ENCODE assay signal across 16 mouse cellular contexts in the genomic region with DNA sequence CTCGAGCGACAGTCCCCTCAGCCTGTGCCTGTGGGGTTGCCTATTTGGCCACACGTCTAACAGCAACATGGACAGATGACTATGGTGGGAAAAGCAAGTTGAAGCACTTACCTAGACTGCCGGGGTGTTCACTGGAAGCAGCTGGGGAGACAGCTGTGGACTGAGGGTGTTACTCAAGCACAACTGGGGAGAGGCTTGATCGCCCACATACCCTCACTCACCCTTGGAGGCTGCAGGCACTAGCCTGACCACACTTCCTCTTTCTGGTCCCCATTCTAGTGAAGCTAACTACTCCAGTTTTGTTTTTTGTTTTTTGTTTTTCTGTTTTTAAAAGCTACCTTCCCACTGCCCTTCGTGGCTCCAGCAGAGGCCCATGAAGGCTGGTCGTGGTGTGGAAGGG. TPM values are rescaled to one million over a fixed set of nuclear protein-coding genes. Genes with fewer than 3 reads are reported as not detected.
DNase-seq lines count a peak whose midpoint lies in the region; ATAC-seq and TF ChIP-seq lines count a peak whose summit lies in the region.
"Had no signal": no experiment of that assay in that cellular context is flagged by ENCODE, and none has a peak within 500 bp of the region (broad histone marks: within the 10 kb centered on the region; RNA-seq: fewer than 3 reads in every experiment).

A gene (minus strand): TSS at position 222 of the 400 bp plus-strand sequence.

- H3K9me3 ChIP-seq in megakaryocyte, embryonic 14.5 days = peaks cover 7% of the 10 kb centered on the region
- no peaks in the 10 kb centered on the region for H3K9me3 ChIP-seq in forebrain, embryonic 12.5 days
- H3K9me3 ChIP-seq: embryonic facial prominence, embryonic 12.5 days; hindbrain, embryonic 12.5 days; neural tube, embryonic 12.5 days had no signal

- no peak within 1 kb of the TSS for H3K4me2 ChIP-seq in forebrain, embryonic 12.5 days
- H3K4me2 ChIP-seq: embryonic facial prominence, embryonic 12.5 days; hindbrain, embryonic 12.5 days; neural tube, embryonic 12.5 days had no signal

- H3K36me3 ChIP-seq in spleen, adult 2 months (ENCODE audit: control insufficient read depth, insufficient read depth, low read length) = no peaks in the 10 kb centered on the region
- H3K36me3 ChIP-seq in megakaryocyte, embryonic 14.5 days (replicated peaks; ENCODE audit: low read length) = no peaks in the 10 kb centered on the region
- H3K36me3 ChIP-seq in splenic B cell, adult 2 months (ENCODE audit: control insufficient read depth, insufficient read depth, low read length, poor library complexity, severe bottlenecking) = no peaks in the 10 kb centered on the region
- no peaks in the 10 kb centered on the region for H3K36me3 ChIP-seq in forebrain, embryonic 12.5 days (replicated peaks)
- H3K36me3 ChIP-seq: embryonic facial prominence, embryonic 12.5 days; hindbrain, embryonic 12.5 days; neural tube, embryonic 12.5 days had no signal

- H3K27me3 ChIP-seq in spleen, adult 2 months (ENCODE audit: control insufficient read depth, insufficient read depth, low read length) = no peaks in the 10 kb centered on the region
- H3K27me3 ChIP-seq in megakaryocyte, embryonic 14.5 days (replicated peaks) = peaks cover 40% of the 10 kb centered on the region
- H3K27me3 ChIP-seq in splenic B cell, adult 2 months (ENCODE audit: control insufficient read depth, insufficient read depth, low read length, poor library complexity, severe bottlenecking) = no peaks in the 10 kb centered on the region
- no peaks in the 10 kb centered on the region for H3K27me3 ChIP-seq in forebrain, embryonic 12.5 days
- H3K27me3 ChIP-seq: hindbrain, embryonic 12.5 days; neural tube, embryonic 12.5 days; Patski had no signal

- H3K4me1 ChIP-seq in spleen, adult 2 months (ENCODE audit: control insufficient read depth, insufficient read depth, insufficient read length) = peaks cover 13% of the 10 kb centered on the region; the same call in 1 of the 2 replicates
- peaks cover 42% of the 10 kb centered on the region for H3K4me1 ChIP-seq in bone marrow macrophage, adult 2 months (ENCODE audit: control insufficient read depth, insufficient read depth, low read length)
- peaks cover 45% of the 10 kb centered on the region for H3K4me1 ChIP-seq in megakaryocyte, embryonic 14.5 days
- H3K4me1 ChIP-seq in forebrain, embryonic 12.5 days = no peaks in the 10 kb centered on the region
- H3K4me1 ChIP-seq: embryonic facial prominence, embryonic 12.5 days; neural tube, embryonic 12.5 days had no signal

- H3K9ac ChIP-seq in forebrain, embryonic 12.5 days = no peak within 1 kb of the TSS
- H3K9ac ChIP-seq: embryonic facial prominence, embryonic 12.5 days; hindbrain, embryonic 12.5 days; neural tube, embryonic 12.5 days had no signal

- ATAC-seq in forebrain, embryonic 12.5 days (ENCODE audit: low FRiP score) = no peak
- ATAC-seq: forebrain, embryonic 16.5 days; Patski had no signal

- H3K4me3 ChIP-seq in spleen, adult 2 months (ENCODE audit: extremely low read depth, insufficient read depth, insufficient read length) = peak within 1 kb of the TSS; percentile 44
- no peak within 1 kb of the TSS for H3K4me3 ChIP-seq in bone marrow macrophage, adult 2 months (ENCODE audit: insufficient read depth, low read length)
- peak within 1 kb of the TSS; percentile 33 for H3K4me3 ChIP-seq in megakaryocyte, embryonic 14.5 days (replicated peaks)
- H3K4me3 ChIP-seq in forebrain, embryonic 12.5 days (replicated peaks) = no peak within 1 kb of the TSS
- H3K4me3 ChIP-seq: embryonic facial prominence, embryonic 12.5 days; heart, adult 2 months; hindbrain, embryonic 12.5 days; neural tube, embryonic 12.5 days had no signal

- TF ChIP-seq CTCF in spleen, adult 2 months (IDR thresholded peaks at IDR 0.05; ENCODE audit: extremely low read depth, insufficient read depth, insufficient read length, insufficient replicate concordance) = no peak
- no peak for TF ChIP-seq CTCF in bone marrow macrophage, adult 2 months (IDR thresholded peaks at IDR 0.05; ENCODE audit: low read depth, low read length)

- H3K27ac ChIP-seq in spleen, adult 2 months (ENCODE audit: insufficient read depth, low read length) = peak within 1 kb of the TSS; percentile 92
- peak within 1 kb of the TSS; percentile 61 for H3K27ac ChIP-seq in bone marrow macrophage, adult 2 months (ENCODE audit: insufficient read depth, low read depth, low read length)
- no peak within 1 kb of the TSS for H3K27ac ChIP-seq in forebrain, embryonic 12.5 days
- H3K27ac ChIP-seq: embryonic facial prominence, embryonic 12.5 days; heart, adult 2 months; hindbrain, embryonic 12.5 days; neural tube, embryonic 12.5 days had no signal

- 16% methylated on average over 7 of the region's 7 CpGs for WGBS in spleen, adult 2 months
- 90% methylated on average over 7 of the region's 7 CpGs for WGBS in forebrain, embryonic 12.5 days

- peak in 1 of 2 experiments; percentile 64 for DNase-seq in spleen, adult 2 months (ENCODE audit: low read depth in 1 of 2, low spot score in 2 of 2)
- DNase-seq in spleen, adult 12 weeks (ENCODE audit: low spot score) = no peak
- peak; percentile 70 for DNase-seq in splenic B cell, adult 2 months (ENCODE audit: low read depth, low spot score)
- DNase-seq in layer of hippocampus, adult 8-10 months (ENCODE audit: low spot score in 2 of 2) = no peak
- no peak for DNase-seq in kidney, adult 11 months
- DNase-seq: adrenal gland, postnatal 36 days had no signal

- TF ChIP-seq POLR2A in spleen, adult 2 months (IDR thresholded peaks at IDR 0.05; ENCODE audit: low read depth, low read length) = peak; percentile 25; the same call in 1 of the 2 replicates
- TF ChIP-seq POLR2A in bone marrow macrophage, adult 2 months (IDR thresholded peaks at IDR 0.05; ENCODE audit: borderline replicate concordance, low read depth, low read length) = no peak

RNA-seq across cellular contexts. Expression of the gene that starts here (rescaled TPM):
- polyA plus RNA-seq in spleen, adult 2 months (2012; rRNA removed) = 6.8 and 7.6 TPM in 2 replicates
- polyA plus RNA-seq in bone marrow macrophage, adult 2 months (2012; ENCODE audit: insufficient read depth, insufficient read length, missing spikeins) = 1.1 TPM in 1 of 2 replicates, not detected in the other
- polyA plus RNA-seq in megakaryocyte, embryonic 14.5 days (2012; ENCODE audit: insufficient read depth, low replicate concordance) = not detected in 2 replicates
- not detected in 2 replicates for polyA plus RNA-seq in forebrain, embryonic 12.5 days (2016; fragmentation: Nextera tagmentation; extraction: Ambion mirVana)
- total RNA-seq in layer of hippocampus, adult 8-10 months (2022) = 1 to 10 TPM in 1 of 4 experiments, under 1 TPM in 1, not detected in 2; 0.83 to 1.9 TPM
- total RNA-seq: midbrain, postnatal 0 days had no signal
- polyA plus RNA-seq: embryonic facial prominence, embryonic 12.5 days; forebrain, embryonic 16.5 days; hindbrain, embryonic 12.5 days; midbrain, postnatal 0 days; neural tube, embryonic 12.5 days had no signal

Comparison
In these comparisons a context has a peak if more than half of its experiments do, and no peak if none do; other contexts are left out.
1. H3K4me3 ChIP-seq: peak in spleen, adult 2 months (single experiment) and megakaryocyte, embryonic 14.5 days (single experiment); none in bone marrow macrophage, adult 2 months (single experiment) and forebrain, embryonic 12.5 days (single experiment).